Mouse (Mus musculus): ENCODE data around the gene Cd46.

GRCm38 (mm10) chr1:195006267-195006666 lies 85.8 kb downstream of the Cd46 start:
- TF ChIP-seq CTCF (IDR thresholded peaks at IDR 0.05; ENCODE audit: insufficient read depth, low read depth, low read length), result no peak
- no peak for TF ChIP-seq POLR2A (IDR thresholded peaks at IDR 0.05; ENCODE audit: insufficient read depth, low read depth, low read length)
